21 mouse cellular contexts compared by ENCODE assay signal in the genomic region with DNA sequence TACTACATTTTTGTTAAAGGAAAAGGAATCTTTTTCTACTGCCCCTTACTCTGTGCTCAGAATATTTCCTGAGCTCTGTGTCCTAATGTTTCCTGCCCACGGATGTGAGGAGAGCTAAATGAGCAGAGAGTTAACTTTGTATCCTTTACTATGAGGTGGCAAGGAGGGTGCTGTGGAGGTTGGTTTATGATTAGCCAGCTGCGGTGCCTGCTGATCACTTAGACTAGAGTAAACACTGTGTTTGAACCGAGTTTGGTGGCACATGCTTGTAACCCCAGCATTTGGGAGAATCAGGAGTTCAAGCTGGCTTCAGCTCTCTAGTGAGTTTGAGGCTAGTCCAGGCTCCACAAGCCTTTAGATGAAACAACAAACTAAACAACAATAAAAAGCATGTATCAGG. TPM values are rescaled to one million over a fixed set of nuclear protein-coding genes. Genes with fewer than 3 reads are reported as not detected.
A peak's percentile ranks its signal among the peaks of the same experiment; 100 is the strongest.
DNase-seq lines count a peak whose midpoint lies in the region; ATAC-seq and TF ChIP-seq lines count a peak whose summit lies in the region.
"Had no signal": no experiment of that assay in that cellular context is flagged by ENCODE, and none has a peak within 500 bp of the region (broad histone marks: within the 10 kb centered on the region; RNA-seq: fewer than 3 reads in every experiment).

No protein-coding gene starts in this region.

- no peaks in the 10 kb centered on the region for H3K27me3 ChIP-seq in kidney, adult 2 months (replicated peaks; ENCODE audit: control insufficient read depth, insufficient read depth, low read length)
- H3K27me3 ChIP-seq in kidney, embryonic 16.5 days (ENCODE audit: insufficient read depth, low read length): no peaks in the 10 kb centered on the region
- H3K27me3 ChIP-seq in liver, adult 2 months (ENCODE audit: control insufficient read depth, insufficient read depth, low read length): no peaks in the 10 kb centered on the region
- H3K27me3 ChIP-seq in stomach, embryonic 15.5 days (replicated peaks): no peaks in the 10 kb centered on the region
- H3K27me3 ChIP-seq in heart, embryonic 10.5 days (ENCODE audit: insufficient read depth, poor library complexity, severe bottlenecking): no peaks in the 10 kb centered on the region
- H3K27me3 ChIP-seq: forebrain, embryonic 13.5 days; heart, embryonic 12.5 days; midbrain, embryonic 13.5 days had no signal

- no peak overlapping the region for H3K4me3 ChIP-seq in kidney, adult 2 months (ENCODE audit: insufficient read depth, low read depth, low read length)
- H3K4me3 ChIP-seq in kidney, embryonic 16.5 days (ENCODE audit: low read length): no peak overlapping the region
- H3K4me3 ChIP-seq in liver, adult 2 months (ENCODE audit: insufficient read depth, low read depth, low read length): no peak overlapping the region
- H3K4me3 ChIP-seq in stomach, embryonic 15.5 days (replicated peaks): no peak overlapping the region
- no peak overlapping the region for H3K4me3 ChIP-seq in heart, embryonic 10.5 days
- H3K4me3 ChIP-seq: embryonic facial prominence, embryonic 10.5 days; forebrain, embryonic 13.5 days; heart, embryonic 12.5 days; midbrain, embryonic 13.5 days had no signal

- peaks cover 4% of the 10 kb centered on the region; the same call in 1 of the 2 replicates for H3K79me2 ChIP-seq in liver, adult 2 months (ENCODE audit: control insufficient read depth, insufficient read depth, low read length)

- no peak for TF ChIP-seq CTCF in kidney, adult 2 months (conservative IDR thresholded peaks at IDR 0.05; ENCODE audit: insufficient read depth, insufficient read length, low read depth, low read length)
- no peak for TF ChIP-seq CTCF in liver, adult 2 months (IDR thresholded peaks at IDR 0.05; ENCODE audit: low read depth, low read length)

- no peaks in the 10 kb centered on the region; the same call in 1 of the 2 replicates for H3K36me3 ChIP-seq in kidney, adult 2 months (ENCODE audit: control insufficient read depth, insufficient read depth, low read length)
- H3K36me3 ChIP-seq in kidney, embryonic 16.5 days (ENCODE audit: insufficient read depth, low read length): 0 out of 2 replicates have a peak, but pooled peaks cover 2% of the 10 kb centered on the region
- H3K36me3 ChIP-seq in liver, adult 2 months (ENCODE audit: control insufficient read depth, insufficient read depth, low read length): peaks cover 2% of the 10 kb centered on the region; the same call in 1 of the 2 replicates
- no peaks in the 10 kb centered on the region for H3K36me3 ChIP-seq in stomach, embryonic 15.5 days
- peaks cover 20% of the 10 kb centered on the region for H3K36me3 ChIP-seq in heart, embryonic 10.5 days

- H3K4me1 ChIP-seq in kidney, adult 2 months (ENCODE audit: control insufficient read depth, insufficient read depth, low read length): peaks cover 5% of the 10 kb centered on the region; the same call in 1 of the 2 replicates
- no peaks in the 10 kb centered on the region for H3K4me1 ChIP-seq in kidney, embryonic 16.5 days (ENCODE audit: insufficient read depth, low read length)
- H3K4me1 ChIP-seq in liver, adult 2 months (ENCODE audit: control insufficient read depth, insufficient read depth, low read length): peaks cover 5% of the 10 kb centered on the region
- no peaks in the 10 kb centered on the region for H3K4me1 ChIP-seq in stomach, embryonic 15.5 days
- peaks cover 13% of the 10 kb centered on the region for H3K4me1 ChIP-seq in heart, embryonic 10.5 days
- H3K4me1 ChIP-seq: embryonic facial prominence, embryonic 10.5 days; forebrain, embryonic 13.5 days; midbrain, embryonic 13.5 days had no signal

- TF ChIP-seq POLR2A in kidney, adult 2 months (IDR thresholded peaks at IDR 0.05; ENCODE audit: low read depth, low read length): no peak
- no peak for TF ChIP-seq POLR2A in liver, adult 2 months (IDR thresholded peaks at IDR 0.05; ENCODE audit: extremely low read depth, insufficient read depth, low read length)

- H3K4me2 ChIP-seq in kidney, embryonic 16.5 days (replicated peaks; ENCODE audit: low read depth, low read length): no peak overlapping the region
- H3K4me2 ChIP-seq in stomach, embryonic 15.5 days: no peak overlapping the region
- H3K4me2 ChIP-seq: forebrain, embryonic 13.5 days; heart, embryonic 12.5 days; midbrain, embryonic 13.5 days had no signal

- H3K9me3 ChIP-seq in kidney, embryonic 16.5 days (ENCODE audit: low read length): no peaks in the 10 kb centered on the region
- H3K9me3 ChIP-seq in stomach, embryonic 15.5 days: no peaks in the 10 kb centered on the region
- no peaks in the 10 kb centered on the region for H3K9me3 ChIP-seq in heart, embryonic 10.5 days
- H3K9me3 ChIP-seq: embryonic facial prominence, embryonic 10.5 days; forebrain, embryonic 13.5 days; heart, embryonic 12.5 days; midbrain, embryonic 13.5 days had no signal

- 18% methylated on average over 3 of the region's 3 CpGs for WGBS in kidney, adult 2 months
- 54% methylated on average over 3 of the region's 3 CpGs for WGBS in kidney, embryonic 16.5 days
- 11% methylated on average over 3 of the region's 3 CpGs for WGBS in liver, adult 2 months
- 52% methylated on average over 3 of the region's 3 CpGs for WGBS in stomach, embryonic 15.5 days
- WGBS in heart, embryonic 10.5 days: 81% methylated on average over 3 of the region's 3 CpGs

- peak; percentile 78 for DNase-seq in kidney, adult 2 months
- DNase-seq in liver, adult 2 months (ENCODE audit: extremely low read depth, low read depth, low spot score): peak; percentile 92
- no peak for DNase-seq in layer of hippocampus, postnatal 25 days (ENCODE audit: extremely low spot score in 1 of 2, low spot score in 1 of 2)
- DNase-seq in urinary bladder, postnatal 14 days (ENCODE audit: low spot score): no peak
- DNase-seq in heart, embryonic 10.5 days (ENCODE audit: low spot score): no peak
- DNase-seq: adrenal gland, adult 2 months; gastrocnemius, postnatal 25 days; heart, postnatal 36 days; left cerebral cortex, postnatal 4 days; lung, adult 2 months; lung, postnatal 4 days; retina, postnatal 1 day; thymus, adult 2 months had no signal

- no peak overlapping the region for H3K9ac ChIP-seq in kidney, embryonic 16.5 days (replicated peaks; ENCODE audit: low read length)
- no peak overlapping the region for H3K9ac ChIP-seq in liver, adult 2 months (ENCODE audit: low read depth, low read length)
- no peak overlapping the region for H3K9ac ChIP-seq in stomach, embryonic 15.5 days
- H3K9ac ChIP-seq: forebrain, embryonic 13.5 days; heart, embryonic 12.5 days; midbrain, embryonic 13.5 days had no signal

- no peak overlapping the region for H3K27ac ChIP-seq in kidney, adult 2 months (ENCODE audit: insufficient read depth, low read depth, low read length)
- peak overlapping the region; percentile 11; the same call in 1 of the 2 replicates for H3K27ac ChIP-seq in kidney, embryonic 16.5 days (ENCODE audit: low read length)
- 0 out of 2 replicates have a peak overlapping the region, but pooled peaks have one; percentile 30 for H3K27ac ChIP-seq in liver, adult 2 months (replicated peaks; ENCODE audit: insufficient read depth, low read depth, low read length)
- no peak overlapping the region for H3K27ac ChIP-seq in stomach, embryonic 15.5 days
- H3K27ac ChIP-seq in heart, embryonic 10.5 days: no peak overlapping the region
- H3K27ac ChIP-seq: embryonic facial prominence, embryonic 10.5 days; forebrain, embryonic 13.5 days; midbrain, embryonic 13.5 days had no signal

- peak; percentile 59; the same call in 1 of the 2 replicates for ATAC-seq in kidney, embryonic 16.5 days (ENCODE audit: low FRiP score, low TSS enrichment)
- ATAC-seq in stomach, embryonic 15.5 days (ENCODE audit: insufficient read depth, low FRiP score, low read depth): peak; percentile 63; the same call in 1 of the 2 replicates
- ATAC-seq: forebrain, embryonic 13.5 days; hindbrain, embryonic 16.5 days; midbrain, embryonic 13.5 days had no signal

RNA-seq across cellular contexts. Expression of a gene that starts 49.7 kb away (rescaled TPM):
- 20.7 and 23.5 TPM in 2 replicates for polyA plus RNA-seq in kidney, adult 2 months (2012; rRNA removed)
- polyA plus RNA-seq in kidney, embryonic 16.5 days (2015; fragmentation: Nextera tagmentation; extraction: Ambion mirVana): 56.6 and 57.3 TPM in 2 replicates
- total RNA-seq in liver, adult 2 months (2014; rRNA removed): 30.5 and 33.6 TPM in 2 replicates
- polyA plus RNA-seq in liver, adult 2 months (2012; rRNA removed): 12.7 and 12.9 TPM in 2 replicates
- polyA plus RNA-seq in stomach, embryonic 15.5 days (2015; fragmentation: Nextera tagmentation; extraction: Ambion mirVana): 40.4 and 42.7 TPM in 2 replicates
- total RNA-seq in layer of hippocampus, postnatal 25 days (2021): 10 to 100 TPM; 56.0 to 62.3 TPM
- polyA plus RNA-seq in heart, embryonic 10.5 days (2016; fragmentation: Nextera tagmentation; extraction: Ambion mirVana): 47.9 and 59.6 TPM in 2 replicates

RNA-seq across cellular contexts. Expression of a gene that starts 49.7 kb away (rescaled TPM):
- polyA plus RNA-seq in kidney, adult 2 months (2012; rRNA removed): 32.2 and 34.6 TPM in 2 replicates
- polyA plus RNA-seq in kidney, embryonic 16.5 days (2015; fragmentation: Nextera tagmentation; extraction: Ambion mirVana): 44.5 and 45.3 TPM in 2 replicates
- 6.5 and 10.0 TPM in 2 replicates for total RNA-seq in liver, adult 2 months (2014; rRNA removed)
- polyA plus RNA-seq in liver, adult 2 months (2012; rRNA removed): 16.2 and 19.1 TPM in 2 replicates
- polyA plus RNA-seq in stomach, embryonic 15.5 days (2015; fragmentation: Nextera tagmentation; extraction: Ambion mirVana): 31.8 and 35.2 TPM in 2 replicates
- 10 to 100 TPM; 24.7 to 24.9 TPM for total RNA-seq in layer of hippocampus, postnatal 25 days (2021)
- 37.7 and 41.0 TPM in 2 replicates for polyA plus RNA-seq in heart, embryonic 10.5 days (2016; fragmentation: Nextera tagmentation; extraction: Ambion mirVana)

RNA-seq across cellular contexts. Expression of a gene that starts 52.0 kb away (rescaled TPM):
- 343 and 414 TPM in 2 replicates for polyA plus RNA-seq in kidney, adult 2 months (2012; rRNA removed)
- polyA plus RNA-seq in kidney, embryonic 16.5 days (2015; fragmentation: Nextera tagmentation; extraction: Ambion mirVana): 224 and 245 TPM in 2 replicates
- total RNA-seq in liver, adult 2 months (2014; rRNA removed): 48.5 and 60.4 TPM in 2 replicates
- polyA plus RNA-seq in liver, adult 2 months (2012; rRNA removed): 20.1 and 22.7 TPM in 2 replicates
- polyA plus RNA-seq in stomach, embryonic 15.5 days (2015; fragmentation: Nextera tagmentation; extraction: Ambion mirVana): 2.6 and 3.5 TPM in 2 replicates
- under 1 TPM; 0.22 to 0.35 TPM for total RNA-seq in layer of hippocampus, postnatal 25 days (2021)
- polyA plus RNA-seq in heart, embryonic 10.5 days (2016; fragmentation: Nextera tagmentation; extraction: Ambion mirVana): 0.98 TPM in 1 of 2 replicates, not detected in the other
- total RNA-seq: gastrocnemius, postnatal 25 days; heart, postnatal 36 days; left cerebral cortex, postnatal 4 days had no signal
- polyA plus RNA-seq: adrenal gland, adult 2 months; forebrain, embryonic 13.5 days; midbrain, embryonic 13.5 days had no signal

RNA-seq across cellular contexts. Expression of a gene that starts 52.0 kb away (rescaled TPM):
- polyA plus RNA-seq in kidney, adult 2 months (2012; rRNA removed): 0.08 and 0.33 TPM in 2 replicates
- 0.12 TPM in 1 of 2 replicates, not detected in the other for polyA plus RNA-seq in kidney, embryonic 16.5 days (2015; fragmentation: Nextera tagmentation; extraction: Ambion mirVana)
- 0.37 and 0.67 TPM in 2 replicates for total RNA-seq in liver, adult 2 months (2014; rRNA removed)
- polyA plus RNA-seq in liver, adult 2 months (2012; rRNA removed): 0.16 and 0.22 TPM in 2 replicates
- 0.19 and 0.46 TPM in 2 replicates for polyA plus RNA-seq in stomach, embryonic 15.5 days (2015; fragmentation: Nextera tagmentation; extraction: Ambion mirVana)
- total RNA-seq in layer of hippocampus, postnatal 25 days (2021): not detected
- polyA plus RNA-seq in heart, embryonic 10.5 days (2016; fragmentation: Nextera tagmentation; extraction: Ambion mirVana): 0.06 TPM in 1 of 2 replicates, not detected in the other
- total RNA-seq: adrenal gland, adult 2 months; gastrocnemius, postnatal 25 days; heart, postnatal 36 days; layer of hippocampus, adult 18-20 months; left cerebral cortex, postnatal 4 days had no signal
- polyA plus RNA-seq: heart, embryonic 12.5 days had no signal

Comparison
In these comparisons a context has a peak if more than half of its experiments do, and no peak if none do; other contexts are left out.
1. H3K27ac ChIP-seq: peak in kidney, embryonic 16.5 days (single experiment) and liver, adult 2 months (single experiment); none in kidney, adult 2 months (single experiment), stomach, embryonic 15.5 days (single experiment) and heart, embryonic 10.5 days (single experiment).
2. DNase-seq: peak in kidney, adult 2 months (single experiment) and liver, adult 2 months (single experiment); none in layer of hippocampus, postnatal 25 days (0 of 2), urinary bladder, postnatal 14 days (single experiment) and heart, embryonic 10.5 days (single experiment).